Mouse (Mus musculus): ENCODE measurements around the gene Thada. TPM values are rescaled to one million over a fixed set of nuclear protein-coding genes. Genes with fewer than 3 reads are reported as not detected.
A peak's percentile ranks its signal among the peaks of the same experiment; 100 is the strongest.

The Thada gene
- polyA plus RNA-seq, 1 experiment = 0.72 TPM

DNA sequence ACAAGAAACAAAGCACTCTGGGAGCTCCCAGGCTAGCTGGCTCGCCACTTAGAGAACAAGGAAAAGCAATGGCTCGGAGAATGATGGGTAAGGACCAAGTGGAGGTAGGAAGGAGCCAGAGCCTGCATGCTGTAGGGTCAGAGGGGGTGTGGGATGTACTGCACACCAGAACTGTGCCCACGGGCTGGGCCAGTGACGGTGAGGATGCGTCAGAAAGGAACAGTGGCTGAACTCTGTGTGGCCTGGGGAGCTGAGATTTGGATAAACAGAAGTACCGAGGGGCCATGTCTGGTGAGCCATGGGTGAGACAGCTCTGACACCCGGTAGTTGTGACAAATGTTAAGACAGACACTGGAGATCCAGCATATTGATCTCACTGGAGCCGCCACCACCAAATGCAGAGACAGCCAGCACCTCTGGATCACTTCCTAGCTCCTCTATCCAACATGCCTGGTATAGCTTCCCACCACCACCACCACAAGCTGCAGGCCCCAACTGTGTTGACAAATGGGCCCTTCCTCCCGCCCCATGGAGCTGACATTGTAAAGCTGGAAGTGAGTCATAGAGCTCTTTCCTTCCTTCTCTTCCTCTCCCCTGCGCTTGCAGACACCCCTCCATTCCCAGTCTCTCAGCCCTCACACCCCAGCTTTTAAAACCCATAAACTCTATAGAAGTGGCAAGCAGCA lies 325.0 kb downstream of the Thada start:
- Histone ChIP-seq H3K4me3 (replicated peaks) (peak overlapping the region; percentile 78), H3K36me3 (replicated peaks; ENCODE audit: low read length) (peaks cover 2% of the 10 kb centered on the region), H3K4me1 (peaks cover 96% of the 10 kb centered on the region), H3K27me3 (replicated peaks) (peaks cover 6% of the 10 kb centered on the region), H3K9me3 (no peaks in the 10 kb centered on the region)
- no peak for TF ChIP-seq GATA1 (IDR thresholded peaks at IDR 0.05; ENCODE audit: borderline replicate concordance, low read length)
- TF ChIP-seq FLI1 (IDR thresholded peaks at IDR 0.05; ENCODE audit: low read length) = no peak

Other genes with a start within 250 kb of the Thada start
- not detected in 2 replicates for gene Plekhh2, start 45.7 kb upstream of the Thada start, polyA plus RNA-seq (2012; ENCODE audit: insufficient read depth, low replicate concordance)
- 0.19 TPM in 1 of 2 replicates, not detected in the other for gene Dync2li1, start 160.3 kb upstream of the Thada start, polyA plus RNA-seq (2012; ENCODE audit: insufficient read depth, low replicate concordance)
- 0.04 and 1.2 TPM in 2 replicates for gene Abcg8, start 210.1 kb upstream of the Thada start, polyA plus RNA-seq (2012; ENCODE audit: insufficient read depth, low replicate concordance)
- 0.37 TPM in 1 of 2 replicates, not detected in the other for gene Abcg5, start 216.8 kb upstream of the Thada start, polyA plus RNA-seq (2012; ENCODE audit: insufficient read depth, low replicate concordance)